Comparison of ENCODE assay signal across 8 mouse cellular contexts in genomic region chr12:108004701-108005487, GRCm38 (mm10). TPM values are rescaled to one million over a fixed set of nuclear protein-coding genes. Genes with fewer than 3 reads are reported as not detected.
DNase-seq lines count a peak whose midpoint lies in the region; ATAC-seq and TF ChIP-seq lines count a peak whose summit lies in the region.

No protein-coding gene starts in this region.

- peaks cover 33% of the 10 kb centered on the region for H3K27me3 ChIP-seq in kidney, embryonic 14.5 days (ENCODE audit: control insufficient read depth, insufficient read depth, low read length)
- H3K27me3 ChIP-seq in embryonic facial prominence, embryonic 10.5 days (replicated peaks; ENCODE audit: low read depth, poor library complexity, severe bottlenecking) = peaks cover 65% of the 10 kb centered on the region
- H3K27me3 ChIP-seq in limb, embryonic 10.5 days (ENCODE audit: low read depth, poor library complexity, severe bottlenecking) = peaks cover 45% of the 10 kb centered on the region
- peaks cover 21% of the 10 kb centered on the region; the same call in 1 of the 2 replicates for H3K27me3 ChIP-seq in cerebellum, adult 2 months (ENCODE audit: control insufficient read depth, insufficient read depth, low read length)

- peak; percentile 51 for ATAC-seq in kidney, embryonic 14.5 days (ENCODE audit: low FRiP score, low TSS enrichment)

- 1% methylated on average over 43 of the region's 43 CpGs for WGBS in kidney, embryonic 14.5 days
- WGBS in embryonic facial prominence, embryonic 10.5 days = 1% methylated on average over 43 of the region's 43 CpGs
- WGBS in limb, embryonic 10.5 days = under 1% methylated on average over 43 of the region's 43 CpGs
- WGBS in cerebellum, adult 2 months = 4% methylated on average over 43 of the region's 43 CpGs

- peak overlapping the region; percentile 97 for H3K4me2 ChIP-seq in kidney, embryonic 14.5 days (replicated peaks; ENCODE audit: low read depth, low read length)

- H3K9me3 ChIP-seq in kidney, embryonic 14.5 days (ENCODE audit: control insufficient read depth, low read length) = no peaks in the 10 kb centered on the region
- H3K9me3 ChIP-seq in embryonic facial prominence, embryonic 10.5 days = no peaks in the 10 kb centered on the region
- H3K9me3 ChIP-seq in limb, embryonic 10.5 days (replicated peaks) = no peaks in the 10 kb centered on the region

- TF ChIP-seq POLR2A in cerebellum, adult 2 months (IDR thresholded peaks at IDR 0.05; ENCODE audit: borderline replicate concordance, insufficient read depth, low read length) = no peak

- H3K4me1 ChIP-seq in kidney, embryonic 14.5 days (ENCODE audit: control insufficient read depth, insufficient read depth, low read length) = peaks cover 13% of the 10 kb centered on the region
- peaks cover 62% of the 10 kb centered on the region for H3K4me1 ChIP-seq in embryonic facial prominence, embryonic 10.5 days
- H3K4me1 ChIP-seq in limb, embryonic 10.5 days = peaks cover 53% of the 10 kb centered on the region
- no peaks in the 10 kb centered on the region for H3K4me1 ChIP-seq in cerebellum, adult 2 months (ENCODE audit: control insufficient read depth, insufficient read depth, low read length)

- no peak for TF ChIP-seq CTCF in cerebellum, adult 2 months (IDR thresholded peaks at IDR 0.05; ENCODE audit: borderline replicate concordance, insufficient read depth, low read depth, low read length)

- DNase-seq in kidney, postnatal 36 days = no peak
- DNase-seq in embryonic facial prominence, embryonic 10.5 days (ENCODE audit: low spot score) = peak; percentile 89
- DNase-seq in limb, embryonic 10.5 days (ENCODE audit: low spot score) = peak; percentile 87
- DNase-seq in retina, embryonic 14.5 days (ENCODE audit: low spot score) = peak; percentile 55
- DNase-seq in cerebellum, adult 2 months = no peak
- DNase-seq in urinary bladder, postnatal 14 days (ENCODE audit: low spot score) = no peak
- no peak for DNase-seq in left cerebral cortex, adult 18-20 months (ENCODE audit: low spot score in 2 of 2)

- no peak overlapping the region for H3K27ac ChIP-seq in kidney, embryonic 14.5 days (ENCODE audit: low read depth, low read length)
- peak overlapping the region; percentile 99 for H3K27ac ChIP-seq in embryonic facial prominence, embryonic 10.5 days (replicated peaks)
- H3K27ac ChIP-seq in limb, embryonic 10.5 days = peak overlapping the region; percentile 99
- no peak overlapping the region for H3K27ac ChIP-seq in cerebellum, adult 2 months (ENCODE audit: insufficient read depth, low read length)

- H3K36me3 ChIP-seq in kidney, embryonic 14.5 days (ENCODE audit: control insufficient read depth, insufficient read depth, low read length) = no peaks in the 10 kb centered on the region
- H3K36me3 ChIP-seq in embryonic facial prominence, embryonic 10.5 days (replicated peaks) = no peaks in the 10 kb centered on the region
- no peaks in the 10 kb centered on the region for H3K36me3 ChIP-seq in limb, embryonic 10.5 days

- H3K4me3 ChIP-seq in kidney, embryonic 14.5 days (ENCODE audit: low read length) = peak overlapping the region; percentile 76
- H3K4me3 ChIP-seq in embryonic facial prominence, embryonic 10.5 days = peak overlapping the region; percentile 95
- H3K4me3 ChIP-seq in limb, embryonic 10.5 days = peak overlapping the region; percentile 88
- no peak overlapping the region for H3K4me3 ChIP-seq in cerebellum, adult 2 months (replicated peaks; ENCODE audit: insufficient read depth, low read depth, low read length)

- peak overlapping the region; percentile 38 for H3K9ac ChIP-seq in kidney, embryonic 14.5 days (ENCODE audit: low read depth, low read length)

RNA-seq across cellular contexts. Expression of gene Bcl11b, which starts 1.5 kb away (rescaled TPM):
- 3.5 and 5.3 TPM in 2 replicates for polyA plus RNA-seq in kidney, embryonic 14.5 days (2014; fragmentation: Nextera tagmentation; extraction: Ambion mirVana)
- 7.3 and 10.4 TPM in 2 replicates for polyA plus RNA-seq in embryonic facial prominence, embryonic 10.5 days (2016; fragmentation: Nextera tagmentation; extraction: Ambion mirVana)
- 5.4 and 7.8 TPM in 2 replicates for polyA plus RNA-seq in limb, embryonic 10.5 days (2016; fragmentation: Nextera tagmentation; extraction: Ambion mirVana)
- polyA plus RNA-seq in cerebellum, adult 2 months (2012; rRNA removed) = 1.9 and 2.5 TPM in 2 replicates
- 10 to 100 TPM; 60.4 to 75.6 TPM for total RNA-seq in left cerebral cortex, adult 18-20 months (2021)

Comparison
In these comparisons a context has a peak if more than half of its experiments do, and no peak if none do; other contexts are left out.
1. H3K27ac ChIP-seq: peak in embryonic facial prominence, embryonic 10.5 days (single experiment) and limb, embryonic 10.5 days (single experiment); none in kidney, embryonic 14.5 days (single experiment) and cerebellum, adult 2 months (single experiment).
2. DNase-seq: peak in embryonic facial prominence, embryonic 10.5 days (single experiment), limb, embryonic 10.5 days (single experiment) and retina, embryonic 14.5 days (single experiment); none in kidney, postnatal 36 days (0 of 2), cerebellum, adult 2 months (0 of 2), urinary bladder, postnatal 14 days (single experiment) and left cerebral cortex, adult 18-20 months (0 of 2).